Mouse (Mus musculus) cerebellum, postnatal 14 days (tissue): ENCODE measurements around the gene N6amt1.
A peak's percentile ranks its signal among the peaks of the same experiment; 100 is the strongest.

Experiments used
- DNase-seq, 2 experiments: peaks; one replicate each; pipeline ENCODE4 v3.0.0; 2021; ENCODE audit warnings: mixed read lengths in 2 of 2

Gene N6amt1

DNA sequence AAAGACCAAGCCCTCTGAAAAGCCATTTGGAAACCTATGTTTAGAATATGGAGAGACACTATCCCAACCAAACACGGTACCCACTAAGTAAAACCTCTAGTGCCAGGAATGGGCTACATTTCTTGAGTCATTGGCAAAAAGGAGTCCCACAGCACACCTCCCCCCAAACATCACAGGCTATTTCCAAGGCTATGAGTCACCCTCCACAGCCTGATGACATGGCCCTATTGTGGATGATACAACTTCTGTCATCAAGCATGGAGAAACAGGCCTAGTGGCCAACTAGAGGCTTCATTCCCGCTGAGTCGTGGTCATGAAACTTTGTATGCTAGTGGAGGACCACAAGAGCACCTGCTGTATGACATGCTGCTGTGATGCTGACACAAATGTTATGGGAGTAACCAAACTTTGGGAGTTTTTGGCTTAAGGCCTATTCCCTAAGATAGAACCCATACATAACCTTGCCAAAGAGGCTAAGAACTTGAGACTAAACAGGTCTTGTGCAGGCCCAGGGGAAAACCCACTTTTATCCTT, 33.5 kb downstream of the N6amt1 start:
- DNase-seq = no peak

DNA sequence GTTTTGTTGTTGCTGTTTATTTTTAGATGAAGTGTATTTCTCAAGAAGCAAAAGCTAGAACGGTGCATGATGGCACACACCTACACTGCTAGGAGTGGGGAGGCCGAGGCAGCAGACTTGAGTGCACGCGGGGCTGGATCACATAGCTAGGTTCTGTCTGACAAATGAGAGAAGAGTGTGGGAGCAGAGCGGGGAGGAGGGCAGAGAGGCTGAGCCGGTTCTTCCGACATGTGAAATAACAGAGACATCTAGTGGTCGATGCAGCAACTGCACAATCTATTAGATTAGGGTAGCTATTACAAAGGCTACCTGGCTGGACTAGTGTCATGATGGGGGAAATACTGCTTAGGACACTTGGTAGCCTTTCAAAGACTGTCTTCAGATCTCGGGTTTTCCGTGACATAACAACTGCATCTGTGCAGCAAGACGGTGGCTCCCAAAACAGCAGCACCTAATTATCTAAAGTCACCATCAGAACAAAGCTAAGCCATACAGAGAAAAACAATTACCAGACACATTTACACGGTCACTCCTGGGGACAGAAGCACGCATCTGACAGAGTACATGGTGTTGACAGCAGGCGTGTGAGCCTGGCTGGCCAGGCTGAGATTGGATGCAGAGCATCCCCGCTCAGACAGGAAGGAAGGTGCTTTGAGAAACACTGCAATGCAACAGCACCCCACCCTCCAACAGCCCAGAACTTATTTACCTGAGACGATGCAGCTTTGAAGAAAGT, 40.0 kb downstream of the N6amt1 start:
- peak; percentile 81 to 84 for DNase-seq

DNA sequence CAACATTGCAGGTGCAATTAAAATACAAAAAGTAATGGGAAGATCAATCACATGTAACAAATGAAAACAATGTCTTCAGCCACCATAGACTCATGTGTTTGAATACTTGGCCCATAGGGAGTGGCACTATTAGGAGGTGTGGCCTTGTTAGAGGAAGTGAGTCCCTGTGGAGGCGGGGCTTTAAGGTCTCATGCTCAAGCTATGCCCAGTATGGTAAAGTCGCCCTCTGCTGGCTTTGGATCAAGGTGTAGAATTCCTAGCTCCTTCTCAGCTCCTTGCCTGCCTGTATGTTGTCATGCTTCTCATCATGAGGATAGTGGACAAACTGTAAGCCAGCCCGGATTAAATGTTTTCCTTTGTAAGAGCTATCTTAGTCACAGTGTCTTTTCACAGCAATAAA, 51.0 kb downstream of the N6amt1 start:
- DNase-seq = peak in 1 of 2 experiments; percentile 17
